Mouse (Mus musculus): ENCODE results near the gene Ssc5d.

Ssc5d gene

GRCm38 (mm10) chr7:4919971-4920370 is 5.6 kb upstream of the Ssc5d start:
- no peak for DNase-seq (ENCODE audit: low spot score in 2 of 2)

GRCm38 (mm10) chr7:4920496-4920895 is 5.1 kb upstream of the Ssc5d start:
- DNase-seq (ENCODE audit: low spot score in 2 of 2) = no peak

GRCm38 (mm10) chr7:4920976-4921823 is 4.4 kb upstream of the Ssc5d start:
- no peak for DNase-seq (ENCODE audit: low spot score in 2 of 2)

GRCm38 (mm10) chr7:4921824-4922482 is 3.6 kb upstream of the Ssc5d start, which contains the start of gene Nat14:
TSS of gene Nat14 (plus strand) at chr7:4922028.
- no peak for DNase-seq (ENCODE audit: low spot score in 2 of 2)

GRCm38 (mm10) chr7:4922508-4922907 is 3.1 kb upstream of the Ssc5d start:
- DNase-seq (ENCODE audit: low spot score in 2 of 2) = peak in 1 of 2 experiments; percentile 46

GRCm38 (mm10) chr7:4922931-4923565 is 2.5 kb upstream of the Ssc5d start:
- DNase-seq (ENCODE audit: low spot score in 2 of 2) = no peak

GRCm38 (mm10) chr7:4923586-4924364 is 1.8 kb upstream of the Ssc5d start:
- no peak for DNase-seq (ENCODE audit: low spot score in 2 of 2)

- DNase-seq (ENCODE audit: low spot score in 2 of 2) = no peak
Observed at GRCm38 (mm10) chr7:4924483-4924882, 1.1 kb upstream of the Ssc5d start.

- no peak for DNase-seq (ENCODE audit: low spot score in 2 of 2)
Observed at GRCm38 (mm10) chr7:4924891-4925301, 689 bp upstream of the Ssc5d start.

- DNase-seq (ENCODE audit: low spot score in 2 of 2) = no peak
Observed at GRCm38 (mm10) chr7:4926849-4927248, 1.3 kb downstream of the Ssc5d start.

- DNase-seq (ENCODE audit: low spot score in 2 of 2) = no peak
Observed at GRCm38 (mm10) chr7:4927711-4928110, 2.1 kb downstream of the Ssc5d start.

- DNase-seq (ENCODE audit: low spot score in 2 of 2) = no peak
Observed at GRCm38 (mm10) chr7:4928323-4928722, 2.7 kb downstream of the Ssc5d start.

GRCm38 (mm10) chr7:4933103-4933502 is 7.5 kb downstream of the Ssc5d start:
- DNase-seq (ENCODE audit: low spot score in 2 of 2) = no peak

- DNase-seq (ENCODE audit: low spot score in 2 of 2) = no peak
Observed at GRCm38 (mm10) chr7:4934160-4934914, 8.8 kb downstream of the Ssc5d start.

GRCm38 (mm10) chr7:4936832-4937231 is 11.2 kb downstream of the Ssc5d start:
- DNase-seq (ENCODE audit: low spot score in 2 of 2) = no peak

- DNase-seq (ENCODE audit: low spot score in 2 of 2) = no peak
Observed at GRCm38 (mm10) chr7:4937392-4937791, 11.8 kb downstream of the Ssc5d start.

- DNase-seq (ENCODE audit: low spot score in 2 of 2) = peak; percentile 61 to 81
Observed at GRCm38 (mm10) chr7:4938456-4938855, 12.9 kb downstream of the Ssc5d start.

GRCm38 (mm10) chr7:4940068-4940479 is 14.5 kb downstream of the Ssc5d start:
- DNase-seq (ENCODE audit: low spot score in 2 of 2) = peak; percentile 63 to 88

GRCm38 (mm10) chr7:4942673-4943072 is 17.1 kb downstream of the Ssc5d start:
- no peak for DNase-seq (ENCODE audit: low spot score in 2 of 2)

- DNase-seq (ENCODE audit: low spot score in 2 of 2) = peak; percentile 82 to 92
Observed at GRCm38 (mm10) chr7:4943223-4943815, 17.7 kb downstream of the Ssc5d start.

- no peak for DNase-seq (ENCODE audit: low spot score in 2 of 2)
Observed at GRCm38 (mm10) chr7:4947855-4948254, 22.3 kb downstream of the Ssc5d start.

All from thymus, postnatal 10 days (tissue).